Mouse (Mus musculus) stomach, embryonic 15.5 days (tissue): ENCODE results near the gene Gys1. TPM values are rescaled to one million over a fixed set of nuclear protein-coding genes. Genes with fewer than 3 reads are reported as not detected.

Source experiments
- ATAC-seq: fragments of 200-750 bp; cut with Nextera tagmentation; 2 replicates; pipeline ENCODE4 v1.8.0; 2017; ENCODE audit warnings: low read depth, moderate number of reproducible peaks, moderate TSS enrichment; ENCODE audit not compliant: insufficient read depth, low FRiP score
- H3K27ac ChIP-seq: fragments of 300-500 bp; sonication (generic); 2 replicates; pipeline ENCODE4 v1.5.1; 2015; ENCODE audit warnings: mild to moderate bottlenecking, inconsistent platforms
- H3K27me3 ChIP-seq: fragments of 300-500 bp; sonication (generic); replicated peaks from 2 replicates; pipeline ENCODE4 v1.6.1; 2015; ENCODE audit warnings: inconsistent platforms
- H3K36me3 ChIP-seq: fragments of 300-500 bp; sonication (generic); 2 replicates; pipeline ENCODE4 v1.6.1; 2015; ENCODE audit warnings: inconsistent platforms
- H3K4me1 ChIP-seq: fragments of 300-500 bp; sonication (generic); 2 replicates; pipeline ENCODE4 v1.6.1; 2015; ENCODE audit warnings: inconsistent platforms
- H3K4me2 ChIP-seq: fragments of 300-500 bp; sonication (generic); 2 replicates; pipeline ENCODE4 v1.6.1; 2015; ENCODE audit warnings: mild to moderate bottlenecking, inconsistent platforms
- H3K4me3 ChIP-seq: fragments of 300-500 bp; sonication (generic); replicated peaks from 2 replicates; pipeline ENCODE4 v1.5.1; 2015; ENCODE audit warnings: inconsistent platforms
- H3K9ac ChIP-seq: fragments of 300-500 bp; sonication (generic); 2 replicates; pipeline ENCODE4 v1.6.1; 2015; ENCODE audit warnings: inconsistent platforms
- H3K9me3 ChIP-seq: fragments of 300-500 bp; sonication (generic); 2 replicates; pipeline ENCODE4 v1.6.1; 2016; ENCODE audit warnings: inconsistent platforms
- WGBS: fragments of 180-500 bp; shearing (Covaris S2); methylation state at CpG from one replicate; pipeline ENCODE4 v1.1.7; 2015; 5-methylcytosine and 5-hydroxymethylcytosine counted together
- polyA plus RNA-seq: library from polyadenylated mRNA; unstranded; fragments of >200 nt; fragmentation: Nextera tagmentation; extraction: Ambion mirVana; gene quantifications from 2 replicates; pipeline ENCODE4 v1.2.1, GENCODE M21; 2015

The Gys1 gene
- polyA plus RNA-seq, 1 experiment from 2014 or later, result 34.3 TPM

GRCm38 (mm10) chr7:45417962-45418492, 16.6 kb upstream of the Gys1 start:
- H3K4me2 ChIP-seq, result peak overlapping the region; percentile 1; the same call in 1 of the 2 replicates
- H3K9me3 ChIP-seq, result no peaks in the 10 kb centered on the region
- no peak overlapping the region for H3K4me3 ChIP-seq
- H3K4me1 ChIP-seq, result peaks cover 41% of the 10 kb centered on the region
- WGBS, result 8% methylated on average over 13 of the region's 13 CpGs
- peaks cover 49% of the 10 kb centered on the region for H3K27me3 ChIP-seq
- peaks cover 17% of the 10 kb centered on the region for H3K36me3 ChIP-seq
- no peak overlapping the region for H3K9ac ChIP-seq
- no peak overlapping the region for H3K27ac ChIP-seq
- ATAC-seq, result no peak

- WGBS, result 14% methylated on average over 27 of the region's 27 CpGs
- H3K27me3 ChIP-seq, result peaks cover 32% of the 10 kb centered on the region
- ATAC-seq, result 0 out of 2 replicates have a peak, but pooled peaks have one; percentile 16
- no peak overlapping the region for H3K4me2 ChIP-seq
- H3K27ac ChIP-seq, result no peak overlapping the region
- H3K9ac ChIP-seq, result no peak overlapping the region
- peaks cover 36% of the 10 kb centered on the region for H3K36me3 ChIP-seq
- H3K4me1 ChIP-seq, result peaks cover 22% of the 10 kb centered on the region
- H3K9me3 ChIP-seq, result no peaks in the 10 kb centered on the region
- H3K4me3 ChIP-seq, result no peak overlapping the region
Observed at GRCm38 (mm10) chr7:45419859-45420614, 14.6 kb upstream of the Gys1 start.

- H3K9ac ChIP-seq, result no peak within 1 kb of the TSS
- H3K36me3 ChIP-seq, result peaks cover 42% of the 10 kb centered on the region
- 60% methylated on average over 6 of the region's 6 CpGs for WGBS
- H3K27ac ChIP-seq, result no peak within 1 kb of the TSS
- H3K4me2 ChIP-seq, result no peak within 1 kb of the TSS
- peaks cover 17% of the 10 kb centered on the region for H3K4me1 ChIP-seq
- H3K9me3 ChIP-seq, result no peaks in the 10 kb centered on the region
- H3K27me3 ChIP-seq, result peaks cover 27% of the 10 kb centered on the region
- ATAC-seq, result no peak
- no peak within 1 kb of the TSS for H3K4me3 ChIP-seq
Observed at GRCm38 (mm10) chr7:45420615-45420919, 14.1 kb upstream of the Gys1 start, which contains the start of gene Lhb. TSS of gene Lhb (plus strand) at chr7:45420820.

GRCm38 (mm10) chr7:45421194-45421593, 13.4 kb upstream of the Gys1 start:
- peaks cover 21% of the 10 kb centered on the region for H3K27me3 ChIP-seq
- no peak for ATAC-seq
- peaks cover 14% of the 10 kb centered on the region for H3K4me1 ChIP-seq
- H3K9ac ChIP-seq, result no peak overlapping the region
- 87% methylated on average over 14 of the region's 14 CpGs for WGBS
- H3K4me3 ChIP-seq, result no peak overlapping the region
- no peak overlapping the region for H3K27ac ChIP-seq
- H3K36me3 ChIP-seq, result peaks cover 42% of the 10 kb centered on the region
- H3K4me2 ChIP-seq, result no peak overlapping the region
- no peaks in the 10 kb centered on the region for H3K9me3 ChIP-seq

- no peak overlapping the region for H3K4me3 ChIP-seq
- H3K9ac ChIP-seq, result no peak overlapping the region
- no peak overlapping the region for H3K27ac ChIP-seq
- peaks cover 66% of the 10 kb centered on the region for H3K36me3 ChIP-seq
- no peak overlapping the region for H3K4me2 ChIP-seq
- ATAC-seq, result no peak
- no peaks in the 10 kb centered on the region for H3K9me3 ChIP-seq
- no peaks in the 10 kb centered on the region for H3K27me3 ChIP-seq
- no peaks in the 10 kb centered on the region for H3K4me1 ChIP-seq
- WGBS, result 88% methylated on average over 8 of the region's 8 CpGs
Observed at GRCm38 (mm10) chr7:45426556-45426955, 8.1 kb upstream of the Gys1 start.

- Histone ChIP-seq H3K4me1 (peaks cover 39% of the 10 kb centered on the region), H3K4me3 (peak overlapping the region; percentile 89), H3K4me2 (peak overlapping the region; percentile 85), H3K9me3 (no peaks in the 10 kb centered on the region), H3K9ac (peak overlapping the region; percentile 85), H3K27ac (peak overlapping the region; percentile 89), H3K36me3 (peaks cover 20% of the 10 kb centered on the region), H3K27me3 (no peaks in the 10 kb centered on the region)
- ATAC-seq, result no peak
- WGBS, result 2% methylated on average over 7 of the region's 7 CpGs
Observed at GRCm38 (mm10) chr7:45433835-45434202, 825 bp upstream of the Gys1 start.

- H3K9ac ChIP-seq, result peak overlapping the region; percentile 79
- 2% methylated on average over 16 of the region's 16 CpGs for WGBS
Observed at GRCm38 (mm10) chr7:45435038-45435437, 394 bp downstream of the Gys1 start.

GRCm38 (mm10) chr7:45436444-45436843, 1.8 kb downstream of the Gys1 start:
- 0 out of 2 replicates have a peak overlapping the region, but pooled peaks have one; percentile 15 for H3K4me2 ChIP-seq
- no peak for ATAC-seq

More at GRCm38 (mm10) chr7:45435038-45435437, 394 bp downstream of the Gys1 start:
- peak overlapping the region; percentile 73 for H3K4me2 ChIP-seq
- H3K36me3 ChIP-seq, result peaks cover 19% of the 10 kb centered on the region
- H3K4me3 ChIP-seq, result peak overlapping the region; percentile 89
- ATAC-seq, result no peak
- peaks cover 39% of the 10 kb centered on the region for H3K4me1 ChIP-seq
- no peaks in the 10 kb centered on the region for H3K9me3 ChIP-seq
- H3K27ac ChIP-seq, result peak overlapping the region; percentile 74
- no peaks in the 10 kb centered on the region for H3K27me3 ChIP-seq

GRCm38 (mm10) chr7:45437046-45437445, 2.4 kb downstream of the Gys1 start:
- no peaks in the 10 kb centered on the region for H3K9me3 ChIP-seq
- 42% methylated on average over 6 of the region's 6 CpGs for WGBS
- no peak overlapping the region for H3K4me3 ChIP-seq
- H3K36me3 ChIP-seq, result peaks cover 10% of the 10 kb centered on the region; the same call in 1 of the 2 replicates
- peaks cover 39% of the 10 kb centered on the region for H3K4me1 ChIP-seq
- no peak for ATAC-seq
- no peak overlapping the region for H3K27ac ChIP-seq
- no peak overlapping the region for H3K4me2 ChIP-seq
- H3K27me3 ChIP-seq, result no peaks in the 10 kb centered on the region
- H3K9ac ChIP-seq, result no peak overlapping the region

More at GRCm38 (mm10) chr7:45436444-45436843, 1.8 kb downstream of the Gys1 start:
- Histone ChIP-seq H3K9me3 (no peaks in the 10 kb centered on the region), H3K9ac (no peak overlapping the region), H3K4me3 (no peak overlapping the region), H3K36me3 (peaks cover 13% of the 10 kb centered on the region; the same call in 1 of the 2 replicates), H3K4me1 (peaks cover 39% of the 10 kb centered on the region), H3K27me3 (no peaks in the 10 kb centered on the region), H3K27ac (no peak overlapping the region)
- WGBS, result 89% methylated on average over 5 of the region's 5 CpGs

- 28% methylated on average over 19 of the region's 19 CpGs for WGBS
- peak within 1 kb of the TSS; percentile 21 for H3K4me2 ChIP-seq
- peaks cover 10% of the 10 kb centered on the region; the same call in 1 of the 2 replicates for H3K36me3 ChIP-seq
- H3K27me3 ChIP-seq, result no peaks in the 10 kb centered on the region
- H3K9ac ChIP-seq, result no peak within 1 kb of the TSS
- peaks cover 37% of the 10 kb centered on the region for H3K4me1 ChIP-seq
- H3K4me3 ChIP-seq, result no peak within 1 kb of the TSS
- no peaks in the 10 kb centered on the region for H3K9me3 ChIP-seq
- no peak for ATAC-seq
- no peak within 1 kb of the TSS for H3K27ac ChIP-seq
Observed at GRCm38 (mm10) chr7:45437521-45438276, 3.1 kb downstream of the Gys1 start, which contains the start of gene Ruvbl2. TSS of gene Ruvbl2 (minus strand) at chr7:45438096.

- Histone ChIP-seq H3K4me2 (no peak overlapping the region), H3K27me3 (no peaks in the 10 kb centered on the region), H3K27ac (no peak overlapping the region), H3K4me1 (0 out of 2 replicates have a peak, but pooled peaks cover 2% of the 10 kb centered on the region), H3K4me3 (no peak overlapping the region), H3K36me3 (peaks cover 28% of the 10 kb centered on the region), H3K9me3 (no peaks in the 10 kb centered on the region), H3K9ac (no peak overlapping the region)
- no peak for ATAC-seq
- WGBS, result 75% methylated on average over 22 of the region's 22 CpGs
Observed at GRCm38 (mm10) chr7:45443526-45444420, 9.1 kb downstream of the Gys1 start.
